Mouse (Mus musculus) hindbrain, embryonic 16.5 days (tissue): ENCODE data around the gene Gpr84. TPM values are rescaled to one million over a fixed set of nuclear protein-coding genes. Genes with fewer than 3 reads are reported as not detected.

Experiments used
- ATAC-seq: fragments of 200-750 bp; cut with Nextera tagmentation; 2 replicates; pipeline ENCODE4 v1.8.0; 2017; ENCODE audit warnings: moderate TSS enrichment, moderate library complexity
- H3K27ac ChIP-seq: fragments of 300-500 bp; sonication (generic); 2 replicates; pipeline ENCODE4 v1.5.1; 2014; ENCODE audit warnings: low read depth, mild to moderate bottlenecking, control low read depth, low read length, moderate library complexity
- H3K27me3 ChIP-seq: fragments of 300-500 bp; sonication (generic); replicated peaks from 2 replicates; pipeline ENCODE4 v1.6.1; 2014; ENCODE audit warnings: low read length; ENCODE audit not compliant: control insufficient read depth, insufficient read depth
- H3K36me3 ChIP-seq: fragments of 300-500 bp; sonication (generic); 2 replicates; pipeline ENCODE4 v1.6.1; 2014; ENCODE audit warnings: mild to moderate bottlenecking, low read length, moderate library complexity, mixed read lengths; ENCODE audit not compliant: control insufficient read depth, insufficient read depth
- H3K4me1 ChIP-seq: fragments of 300-500 bp; sonication (generic); 2 replicates; pipeline ENCODE4 v1.6.1; 2014; ENCODE audit warnings: low read depth, low read length; ENCODE audit not compliant: control insufficient read depth, insufficient read depth
- H3K4me2 ChIP-seq: fragments of 300-500 bp; sonication (generic); 2 replicates; pipeline ENCODE4 v1.6.1; 2014; ENCODE audit warnings: mild to moderate bottlenecking, low read length, control low read depth, moderate library complexity
- H3K4me3 ChIP-seq: fragments of 300-500 bp; sonication (generic); 2 replicates; pipeline ENCODE4 v1.5.1; 2014; ENCODE audit warnings: mild to moderate bottlenecking, low read length, control low read depth, moderate library complexity
- H3K9ac ChIP-seq: fragments of 300-500 bp; sonication (generic); 2 replicates; pipeline ENCODE4 v1.6.1; 2014; ENCODE audit warnings: low read depth, mild to moderate bottlenecking, control low read depth, low read length, moderate library complexity
- H3K9me3 ChIP-seq: fragments of 300-500 bp; sonication (generic); 2 replicates; pipeline ENCODE4 v1.6.1; 2014; ENCODE audit warnings: mild to moderate bottlenecking, low read length, moderate library complexity; ENCODE audit not compliant: control insufficient read depth
- WGBS: fragments of 180-500 bp; shearing (Covaris S2); extraction: QIAGEN DNeasy Blood & Tissue Kit; methylation state at CpG from one replicate; pipeline ENCODE4 v1.1.7; 2014; 5-methylcytosine and 5-hydroxymethylcytosine counted together
- polyA plus RNA-seq: library from polyadenylated mRNA; unstranded; fragments of >200 nt; fragmentation: Nextera tagmentation; extraction: Ambion mirVana; gene quantifications from 2 replicates; pipeline ENCODE4 v1.2.1, GENCODE M21; 2015

The Gpr84 gene
- polyA plus RNA-seq, 1 experiment from 2014 or later = 0.34 TPM

GRCm38 (mm10) chr15:103299644-103300043 is 10.8 kb downstream of the Gpr84 start:
- no peaks in the 10 kb centered on the region for H3K27me3 ChIP-seq
- peak overlapping the region; percentile 58 for H3K9ac ChIP-seq
- no peaks in the 10 kb centered on the region for H3K9me3 ChIP-seq
- peak overlapping the region; percentile 97 for H3K27ac ChIP-seq
- peak overlapping the region; percentile 30 for H3K4me3 ChIP-seq
- peak; percentile 7 for ATAC-seq
- H3K36me3 ChIP-seq = no peaks in the 10 kb centered on the region
- peaks cover 71% of the 10 kb centered on the region for H3K4me1 ChIP-seq
- WGBS = 14% methylated on average over 8 of the region's 8 CpGs
- H3K4me2 ChIP-seq = peak overlapping the region; percentile 58

- H3K36me3 ChIP-seq = no peaks in the 10 kb centered on the region
- no peak overlapping the region for H3K4me3 ChIP-seq
- no peak overlapping the region for H3K4me2 ChIP-seq
- peak overlapping the region; percentile 58; the same call in 1 of the 2 replicates for H3K9ac ChIP-seq
- H3K27me3 ChIP-seq = no peaks in the 10 kb centered on the region
- 56% methylated on average over 5 of the region's 5 CpGs for WGBS
- H3K27ac ChIP-seq = peak overlapping the region; percentile 97
- H3K9me3 ChIP-seq = no peaks in the 10 kb centered on the region
- no peak for ATAC-seq
- H3K4me1 ChIP-seq = peaks cover 65% of the 10 kb centered on the region
Observed at GRCm38 (mm10) chr15:103298861-103299616, 11.4 kb downstream of the Gpr84 start.

- H3K9ac ChIP-seq = peak overlapping the region; percentile 4; the same call in 1 of the 2 replicates
- H3K4me2 ChIP-seq = no peak overlapping the region
Observed at GRCm38 (mm10) chr15:103298026-103298425, 12.4 kb downstream of the Gpr84 start.

GRCm38 (mm10) chr15:103297313-103297712 is 13.1 kb downstream of the Gpr84 start:
- Histone ChIP-seq H3K4me1 (peaks cover 54% of the 10 kb centered on the region), H3K9ac (no peak overlapping the region), H3K4me3 (no peak overlapping the region), H3K27ac (peak overlapping the region; percentile 97), H3K36me3 (peaks cover 6% of the 10 kb centered on the region; the same call in 1 of the 2 replicates), H3K27me3 (no peaks in the 10 kb centered on the region), H3K9me3 (no peaks in the 10 kb centered on the region), H3K4me2 (no peak overlapping the region)
- WGBS = 36% methylated on average over 6 of the region's 6 CpGs
- no peak for ATAC-seq

More at GRCm38 (mm10) chr15:103298026-103298425, 12.4 kb downstream of the Gpr84 start:
- Histone ChIP-seq H3K4me3 (no peak overlapping the region), H3K27ac (peak overlapping the region; percentile 97), H3K27me3 (no peaks in the 10 kb centered on the region), H3K4me1 (peaks cover 56% of the 10 kb centered on the region), H3K9me3 (no peaks in the 10 kb centered on the region), H3K36me3 (peaks cover 4% of the 10 kb centered on the region; the same call in 1 of the 2 replicates)
- 43% methylated on average over 3 of the region's 3 CpGs for WGBS
- ATAC-seq = no peak

- H3K4me2 ChIP-seq = no peak overlapping the region
Observed at GRCm38 (mm10) chr15:103295851-103296250, 14.6 kb downstream of the Gpr84 start.

GRCm38 (mm10) chr15:103294649-103295048 is 15.8 kb downstream of the Gpr84 start:
- no peak overlapping the region for H3K4me2 ChIP-seq
- 78% methylated on average over 2 of the region's 2 CpGs for WGBS
- H3K27me3 ChIP-seq = no peaks in the 10 kb centered on the region
- H3K27ac ChIP-seq = no peak overlapping the region
- H3K4me1 ChIP-seq = peaks cover 34% of the 10 kb centered on the region
- H3K4me3 ChIP-seq = no peak overlapping the region
- ATAC-seq = no peak
- no peak overlapping the region for H3K9ac ChIP-seq
- H3K9me3 ChIP-seq = no peaks in the 10 kb centered on the region
- peaks cover 14% of the 10 kb centered on the region for H3K36me3 ChIP-seq

More at GRCm38 (mm10) chr15:103295851-103296250, 14.6 kb downstream of the Gpr84 start:
- Histone ChIP-seq H3K27me3 (no peaks in the 10 kb centered on the region), H3K9ac (no peak overlapping the region), H3K27ac (0 out of 2 replicates have a peak overlapping the region, but pooled peaks have one; percentile 36), H3K4me1 (peaks cover 40% of the 10 kb centered on the region), H3K9me3 (no peaks in the 10 kb centered on the region), H3K4me3 (no peak overlapping the region), H3K36me3 (peaks cover 14% of the 10 kb centered on the region)
- 12% methylated on average over 5 of the region's 5 CpGs for WGBS
- ATAC-seq = no peak

- Histone ChIP-seq H3K4me2 (no peak overlapping the region), H3K9ac (no peak overlapping the region), H3K9me3 (no peaks in the 10 kb centered on the region), H3K4me3 (no peak overlapping the region), H3K27me3 (no peaks in the 10 kb centered on the region), H3K27ac (no peak overlapping the region), H3K4me1 (peaks cover 28% of the 10 kb centered on the region), H3K36me3 (peaks cover 14% of the 10 kb centered on the region)
- WGBS = 100% methylated on average over 2 of the region's 2 CpGs
- no peak for ATAC-seq
Observed at GRCm38 (mm10) chr15:103293375-103293774, 17.0 kb downstream of the Gpr84 start.

- no peak for ATAC-seq
- no peak overlapping the region for H3K4me3 ChIP-seq
- H3K9ac ChIP-seq = no peak overlapping the region
- H3K36me3 ChIP-seq = peaks cover 14% of the 10 kb centered on the region
- H3K27me3 ChIP-seq = no peaks in the 10 kb centered on the region
- no peak overlapping the region for H3K4me2 ChIP-seq
- H3K27ac ChIP-seq = no peak overlapping the region
- no peaks in the 10 kb centered on the region for H3K9me3 ChIP-seq
- WGBS = 74% methylated on average over 4 of the region's 4 CpGs
- peaks cover 26% of the 10 kb centered on the region for H3K4me1 ChIP-seq
Observed at GRCm38 (mm10) chr15:103292673-103293345, 17.6 kb downstream of the Gpr84 start.

- Histone ChIP-seq H3K4me3 (no peak overlapping the region), H3K27ac (no peak overlapping the region), H3K9me3 (no peaks in the 10 kb centered on the region), H3K9ac (no peak overlapping the region), H3K36me3 (peaks cover 14% of the 10 kb centered on the region), H3K4me1 (peaks cover 9% of the 10 kb centered on the region), H3K27me3 (no peaks in the 10 kb centered on the region), H3K4me2 (no peak overlapping the region)
- no peak for ATAC-seq
- WGBS = 88% methylated on average over 9 of the region's 9 CpGs
Observed at GRCm38 (mm10) chr15:103290843-103291242, 19.6 kb downstream of the Gpr84 start.
